Mouse (Mus musculus) heart, adult 2 months (tissue): ENCODE data around the gene 1700011L22Rik.

ENCODE experiments used
- CTCF ChIP-seq: fragments of 200-600 bp; IDR thresholded peaks from 2 replicates; pipeline ENCODE4 v1.8.1; 2022; ENCODE audit warnings: antibody characterized with exemption, mild to moderate bottlenecking, moderate library complexity
- EP300 ChIP-seq: fragments of 200-500 bp; IDR thresholded peaks from 2 replicates; pipeline ENCODE4 v1.6.1; 2011; ENCODE audit warnings: low read depth, low read length, control low read depth; ENCODE audit not compliant: insufficient read depth
- POLR2A ChIP-seq: fragments of 200-500 bp; IDR thresholded peaks from 2 replicates; pipeline ENCODE4 v1.6.1; 2011; ENCODE audit warnings: mild to moderate bottlenecking, low read depth, low read length, control low read depth; ENCODE audit not compliant: insufficient read depth

GRCm38 (mm10) chr8:79248470-79248869, at the start of gene 1700011L22Rik:
- TF ChIP-seq CTCF (no peak), POLR2A (no peak), EP300 (no peak)
